Mouse (Mus musculus) midbrain, embryonic 13.5 days (tissue): ENCODE measurements around the gene Il1rl1. TPM values are rescaled to one million over a fixed set of nuclear protein-coding genes. Genes with fewer than 3 reads are reported as not detected.

Experiments
- ATAC-seq: fragments of 200-750 bp; cut with Nextera tagmentation; 2 replicates; pipeline ENCODE4 v1.8.0; 2017; ENCODE audit warnings: mild to moderate bottlenecking, moderate TSS enrichment, moderate library complexity
- H3K27ac ChIP-seq: fragments of 300-500 bp; sonication (generic); 2 replicates; pipeline ENCODE4 v1.5.1; 2015; ENCODE audit warnings: inconsistent platforms, mild to moderate bottlenecking, moderate library complexity
- H3K27me3 ChIP-seq: fragments of 300-500 bp; sonication (generic); 2 replicates; pipeline ENCODE4 v1.6.1; 2015; ENCODE audit warnings: mild to moderate bottlenecking, inconsistent platforms
- H3K36me3 ChIP-seq: fragments of 300-500 bp; sonication (generic); 2 replicates; pipeline ENCODE4 v1.6.1; 2015; ENCODE audit warnings: mild to moderate bottlenecking, inconsistent platforms
- H3K4me1 ChIP-seq: fragments of 300-500 bp; sonication (generic); replicated peaks from 2 replicates; pipeline ENCODE4 v1.6.1; 2015; ENCODE audit warnings: inconsistent platforms
- H3K4me2 ChIP-seq: fragments of 300-500 bp; sonication (generic); replicated peaks from 2 replicates; pipeline ENCODE4 v1.6.1; 2015; ENCODE audit warnings: moderate library complexity, mild to moderate bottlenecking, inconsistent platforms
- H3K4me3 ChIP-seq: fragments of 300-500 bp; sonication (generic); replicated peaks from 2 replicates; pipeline ENCODE4 v1.5.1; 2015; ENCODE audit warnings: mild to moderate bottlenecking, inconsistent platforms
- H3K9ac ChIP-seq: fragments of 300-500 bp; sonication (generic); replicated peaks from 2 replicates; pipeline ENCODE4 v1.6.1; 2015; ENCODE audit warnings: mild to moderate bottlenecking, inconsistent platforms
- H3K9me3 ChIP-seq: fragments of 300-500 bp; sonication (generic); 2 replicates; pipeline ENCODE4 v1.6.1; 2016; ENCODE audit warnings: mild to moderate bottlenecking, inconsistent platforms
- WGBS: fragments of 180-500 bp; shearing (Covaris S2); methylation state at CpG from one replicate; pipeline ENCODE4 v1.1.7; 2015; 5-methylcytosine and 5-hydroxymethylcytosine counted together
- polyA plus RNA-seq: library from polyadenylated mRNA; unstranded; fragments of >200 nt; fragmentation: Nextera tagmentation; extraction: Ambion mirVana; gene quantifications from 2 replicates; pipeline ENCODE4 v1.2.1, GENCODE M21; 2015

Gene Il1rl1
- polyA plus RNA-seq, 1 experiment from 2014 or later, result 0.08 TPM

- ATAC-seq, result no peak
- 90% methylated on average over 7 of the region's 7 CpGs for WGBS
Measured at GRCm38 (mm10) chr1:40414276-40414675, 15.1 kb upstream of the Il1rl1 start.

GRCm38 (mm10) chr1:40414863-40415656, 14.3 kb upstream of the Il1rl1 start:
- Histone ChIP-seq H3K9ac (no peak overlapping the region), H3K4me3 (no peak overlapping the region), H3K9me3 (no peaks in the 10 kb centered on the region), H3K4me1 (no peaks in the 10 kb centered on the region), H3K27ac (no peak overlapping the region), H3K36me3 (no peaks in the 10 kb centered on the region), H3K27me3 (no peaks in the 10 kb centered on the region), H3K4me2 (no peak overlapping the region)
- 71% methylated on average over 7 of the region's 7 CpGs for WGBS
- ATAC-seq, result no peak

More at GRCm38 (mm10) chr1:40414276-40414675, 15.1 kb upstream of the Il1rl1 start:
- Histone ChIP-seq H3K9ac (no peak overlapping the region), H3K4me2 (no peak overlapping the region), H3K27me3 (no peaks in the 10 kb centered on the region), H3K36me3 (no peaks in the 10 kb centered on the region), H3K9me3 (no peaks in the 10 kb centered on the region), H3K4me3 (no peak overlapping the region), H3K27ac (no peak overlapping the region), H3K4me1 (no peaks in the 10 kb centered on the region)

- Histone ChIP-seq H3K4me1 (no peaks in the 10 kb centered on the region), H3K36me3 (no peaks in the 10 kb centered on the region), H3K4me2 (no peak overlapping the region), H3K4me3 (no peak overlapping the region), H3K9ac (no peak overlapping the region), H3K9me3 (no peaks in the 10 kb centered on the region), H3K27me3 (no peaks in the 10 kb centered on the region), H3K27ac (no peak overlapping the region)
- 92% methylated on average over 2 of the region's 2 CpGs for WGBS
- ATAC-seq, result no peak
Measured at GRCm38 (mm10) chr1:40417034-40417433, 12.3 kb upstream of the Il1rl1 start.

GRCm38 (mm10) chr1:40418512-40418911, 10.9 kb upstream of the Il1rl1 start:
- no peaks in the 10 kb centered on the region for H3K4me1 ChIP-seq
- no peaks in the 10 kb centered on the region for H3K27me3 ChIP-seq
- 87% methylated on average over 5 of the region's 5 CpGs for WGBS
- no peaks in the 10 kb centered on the region for H3K36me3 ChIP-seq
- ATAC-seq, result no peak
- H3K4me3 ChIP-seq, result no peak overlapping the region
- no peak overlapping the region for H3K27ac ChIP-seq
- H3K9me3 ChIP-seq, result no peaks in the 10 kb centered on the region
- H3K4me2 ChIP-seq, result no peak overlapping the region
- no peak overlapping the region for H3K9ac ChIP-seq

GRCm38 (mm10) chr1:40423892-40424291, 5.5 kb upstream of the Il1rl1 start:
- Histone ChIP-seq H3K4me1 (no peaks in the 10 kb centered on the region), H3K36me3 (no peaks in the 10 kb centered on the region), H3K27me3 (no peaks in the 10 kb centered on the region), H3K9ac (no peak overlapping the region), H3K4me2 (no peak overlapping the region), H3K4me3 (no peak overlapping the region), H3K9me3 (no peaks in the 10 kb centered on the region), H3K27ac (no peak overlapping the region)
- WGBS, result 95% methylated on average over 6 of the region's 6 CpGs
- ATAC-seq, result no peak

DNA sequence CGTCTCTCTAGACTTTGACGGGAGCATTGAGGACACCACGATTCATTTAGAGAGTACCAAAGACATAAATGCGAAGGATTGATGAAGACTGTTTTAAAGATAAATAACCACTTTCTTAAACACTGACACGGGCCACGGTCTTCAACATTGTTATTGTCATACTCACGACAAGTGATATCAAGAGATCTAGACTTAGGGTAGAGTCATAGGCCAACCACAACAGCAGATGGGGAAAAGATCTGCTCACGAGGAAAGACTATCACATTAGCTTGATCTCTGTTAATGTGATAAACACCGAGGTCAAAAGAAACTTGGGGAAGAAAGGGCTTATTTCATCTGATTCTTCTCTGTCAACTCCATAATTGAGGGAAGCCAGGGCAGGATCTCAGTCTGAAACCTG, 2.1 kb upstream of the Il1rl1 start:
- no peak for ATAC-seq
- H3K36me3 ChIP-seq, result no peaks in the 10 kb centered on the region
- H3K4me1 ChIP-seq, result no peaks in the 10 kb centered on the region
- H3K9me3 ChIP-seq, result no peaks in the 10 kb centered on the region
- no peak overlapping the region for H3K4me3 ChIP-seq
- WGBS, result 93% methylated on average over 9 of the region's 9 CpGs
- H3K9ac ChIP-seq, result no peak overlapping the region
- no peak overlapping the region for H3K4me2 ChIP-seq
- no peak overlapping the region for H3K27ac ChIP-seq
- no peaks in the 10 kb centered on the region for H3K27me3 ChIP-seq

DNA sequence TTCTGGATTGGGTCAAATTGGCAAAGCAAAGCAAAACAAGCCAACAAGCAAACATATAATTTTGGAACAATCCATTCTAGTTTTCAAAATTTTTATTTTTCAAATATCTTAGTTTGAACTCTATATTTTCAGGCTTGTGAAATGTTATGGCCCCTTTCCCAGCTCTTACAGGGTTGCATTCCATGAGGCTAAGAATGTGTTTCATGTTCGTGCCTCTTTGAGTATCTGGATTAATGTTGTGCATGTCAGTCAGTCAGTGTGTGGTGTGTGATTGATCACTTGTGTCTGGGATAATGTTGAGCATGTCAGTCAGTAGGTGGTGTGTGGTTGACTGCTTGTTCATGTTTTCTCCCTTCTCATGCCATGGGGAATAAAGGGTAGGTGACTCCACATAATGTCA, 1.5 kb upstream of the Il1rl1 start:
- Histone ChIP-seq H3K27ac (no peak overlapping the region), H3K36me3 (no peaks in the 10 kb centered on the region)
- no peak for ATAC-seq

GRCm38 (mm10) chr1:40430143-40430834, 919 bp downstream of the Il1rl1 start:
- no peak for ATAC-seq
- Histone ChIP-seq H3K27me3 (no peaks in the 10 kb centered on the region), H3K4me2 (no peak overlapping the region), H3K9ac (no peak overlapping the region), H3K9me3 (no peaks in the 10 kb centered on the region), H3K4me3 (no peak overlapping the region), H3K27ac (no peak overlapping the region), H3K36me3 (no peaks in the 10 kb centered on the region), H3K4me1 (no peaks in the 10 kb centered on the region)
- 80% methylated on average over 4 of the region's 4 CpGs for WGBS

More for the DNA sequence above, 1.5 kb upstream of the Il1rl1 start:
- Histone ChIP-seq H3K9me3 (no peaks in the 10 kb centered on the region), H3K4me3 (no peak overlapping the region), H3K9ac (no peak overlapping the region), H3K4me1 (no peaks in the 10 kb centered on the region), H3K4me2 (no peak overlapping the region), H3K27me3 (no peaks in the 10 kb centered on the region)
- WGBS, result 78% methylated on average over 1 of the region's 1 CpGs

DNA sequence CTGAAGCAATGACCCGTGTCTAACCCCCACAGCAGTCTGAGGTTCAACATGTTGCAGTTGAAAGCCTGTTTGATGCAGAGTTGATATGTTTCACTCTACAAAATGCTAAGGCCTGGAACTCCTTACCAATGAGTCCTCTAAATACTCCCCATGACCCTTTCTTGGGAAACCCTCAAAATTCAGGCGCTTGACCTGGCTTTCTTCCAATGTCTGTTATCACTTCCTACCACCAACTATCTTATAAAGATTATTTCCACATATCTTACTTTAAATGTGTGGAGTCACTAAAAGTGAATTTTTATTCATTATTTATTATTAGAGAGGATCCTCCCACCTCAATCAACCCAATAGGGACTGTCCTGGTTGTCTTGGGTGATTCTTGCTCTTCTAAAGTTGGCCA, 2.8 kb downstream of the Il1rl1 start:
- Histone ChIP-seq H3K4me1 (no peaks in the 10 kb centered on the region), H3K4me3 (no peak overlapping the region), H3K9me3 (no peaks in the 10 kb centered on the region), H3K9ac (no peak overlapping the region), H3K4me2 (no peak overlapping the region), H3K36me3 (no peaks in the 10 kb centered on the region), H3K27me3 (no peaks in the 10 kb centered on the region), H3K27ac (no peak overlapping the region)
- ATAC-seq, result no peak
- WGBS, result 96% methylated on average over 2 of the region's 2 CpGs

- ATAC-seq, result no peak
- Histone ChIP-seq H3K36me3 (no peaks in the 10 kb centered on the region), H3K4me2 (no peak overlapping the region), H3K9me3 (no peaks in the 10 kb centered on the region), H3K4me3 (no peak overlapping the region), H3K9ac (no peak overlapping the region), H3K4me1 (no peaks in the 10 kb centered on the region), H3K27me3 (no peaks in the 10 kb centered on the region), H3K27ac (no peak overlapping the region)
- 95% methylated on average over 3 of the region's 3 CpGs for WGBS
Measured at GRCm38 (mm10) chr1:40435936-40436335, 6.6 kb downstream of the Il1rl1 start.

GRCm38 (mm10) chr1:40437340-40437739, 8.0 kb downstream of the Il1rl1 start:
- no peak for ATAC-seq
- Histone ChIP-seq H3K4me1 (no peaks in the 10 kb centered on the region), H3K27me3 (no peaks in the 10 kb centered on the region), H3K4me2 (no peak overlapping the region), H3K9me3 (no peaks in the 10 kb centered on the region), H3K9ac (no peak overlapping the region), H3K4me3 (no peak overlapping the region), H3K27ac (no peak overlapping the region), H3K36me3 (no peaks in the 10 kb centered on the region)
- WGBS, result 89% methylated on average over 2 of the region's 2 CpGs

DNA sequence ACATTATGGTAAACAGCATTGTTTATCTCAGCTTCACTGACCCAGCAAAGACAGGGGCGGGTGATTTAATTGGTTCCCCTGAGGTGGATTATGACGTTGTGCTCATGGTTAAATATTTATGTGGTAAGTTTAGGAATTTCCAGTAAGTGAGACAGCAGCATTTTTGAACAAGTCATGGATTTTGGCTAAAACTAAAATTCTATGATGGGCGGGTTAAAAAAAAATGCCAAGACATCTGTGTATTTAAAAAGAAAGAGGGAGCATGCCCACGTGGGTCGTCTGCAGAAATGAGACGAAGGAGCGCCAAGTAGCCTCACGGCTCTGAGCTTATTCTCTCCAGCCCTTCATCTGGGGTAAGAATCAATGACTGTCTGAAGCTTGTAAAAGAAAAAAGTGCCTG, 10.1 kb downstream of the Il1rl1 start:
- 72% methylated on average over 8 of the region's 8 CpGs for WGBS
- H3K4me1 ChIP-seq, result no peaks in the 10 kb centered on the region
- H3K27me3 ChIP-seq, result no peaks in the 10 kb centered on the region
- no peak overlapping the region for H3K4me2 ChIP-seq
- ATAC-seq, result no peak
- no peaks in the 10 kb centered on the region for H3K36me3 ChIP-seq
- H3K9me3 ChIP-seq, result no peaks in the 10 kb centered on the region
- no peak overlapping the region for H3K4me3 ChIP-seq
- H3K9ac ChIP-seq, result no peak overlapping the region
- H3K27ac ChIP-seq, result no peak overlapping the region
